Mouse (Mus musculus): ENCODE data around the gene Ncapd2. TPM values are rescaled to one million over a fixed set of nuclear protein-coding genes. Genes with fewer than 3 reads are reported as not detected.

The Ncapd2 gene
- polyA plus RNA-seq, 1 experiment from 2014 or later: 82.3 TPM

DNA sequence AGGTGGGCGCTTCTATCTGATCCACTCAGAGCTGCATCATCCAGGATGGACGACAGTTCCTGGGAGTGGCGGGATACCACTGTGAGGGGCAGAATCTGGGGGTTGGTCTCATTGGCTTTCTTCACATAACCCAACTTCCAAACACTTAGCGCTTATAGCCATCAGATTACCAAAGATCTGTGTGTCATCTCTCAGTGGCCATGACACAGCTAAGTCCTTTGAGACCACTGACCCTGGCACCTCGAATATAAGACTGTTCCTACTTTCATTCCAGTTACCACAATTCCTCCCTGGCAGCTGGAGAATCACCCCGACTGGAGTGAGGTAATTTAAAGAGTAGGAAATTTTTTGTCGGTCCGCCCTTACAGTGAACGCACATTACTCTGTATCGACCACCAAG lies 5.3 kb downstream of the Ncapd2 start:
- no peak overlapping the region for H3K9ac ChIP-seq (ENCODE audit: low read depth, low read length)
- H3K4me1 ChIP-seq (ENCODE audit: control insufficient read depth, insufficient read depth, low read length): peaks cover 7% of the 10 kb centered on the region
- H3K9me3 ChIP-seq (replicated peaks; ENCODE audit: control insufficient read depth, low read length): no peaks in the 10 kb centered on the region
- H3K36me3 ChIP-seq (ENCODE audit: control insufficient read depth, insufficient read depth, low read length): peaks cover 66% of the 10 kb centered on the region
- no peak overlapping the region for H3K27ac ChIP-seq (ENCODE audit: low read depth, low read length)
- no peak for ATAC-seq (replicated peaks; ENCODE audit: insufficient number of reproducible peaks, low FRiP score, low TSS enrichment)
- no peak overlapping the region for H3K4me3 ChIP-seq (ENCODE audit: low read depth, low read length)
- WGBS (ENCODE audit: insufficient replicate concordance): 91% methylated on average over 10 of the region's 10 CpGs
- no peaks in the 10 kb centered on the region for H3K27me3 ChIP-seq (ENCODE audit: control insufficient read depth, insufficient read depth, low read length)
- no peak overlapping the region for H3K4me2 ChIP-seq

- ATAC-seq (replicated peaks; ENCODE audit: insufficient number of reproducible peaks, low FRiP score, low TSS enrichment): no peak
- Histone ChIP-seq H3K36me3 (ENCODE audit: control insufficient read depth, insufficient read depth, low read length) (peaks cover 85% of the 10 kb centered on the region), H3K4me2 (no peak overlapping the region), H3K9ac (ENCODE audit: low read depth, low read length) (no peak overlapping the region), H3K4me1 (ENCODE audit: control insufficient read depth, insufficient read depth, low read length) (no peaks in the 10 kb centered on the region), H3K27me3 (ENCODE audit: control insufficient read depth, insufficient read depth, low read length) (no peaks in the 10 kb centered on the region), H3K27ac (ENCODE audit: low read depth, low read length) (no peak overlapping the region), H3K4me3 (ENCODE audit: low read depth, low read length) (no peak overlapping the region), H3K9me3 (replicated peaks; ENCODE audit: control insufficient read depth, low read length) (no peaks in the 10 kb centered on the region)
- 90% methylated on average over 5 of the region's 5 CpGs for whole genome bisulfite sequencing (ENCODE audit: insufficient replicate concordance)
These were observed 9.4 kb downstream of the Ncapd2 start for GRCm38 (mm10) chr6:125182133-125182532.

- 91% methylated on average over 7 of the region's 7 CpGs for WGBS (ENCODE audit: insufficient replicate concordance)
- no peak for ATAC-seq (replicated peaks; ENCODE audit: insufficient number of reproducible peaks, low FRiP score, low TSS enrichment)
- no peaks in the 10 kb centered on the region for H3K9me3 ChIP-seq (replicated peaks; ENCODE audit: control insufficient read depth, low read length)
These were observed 11.9 kb downstream of the Ncapd2 start for GRCm38 (mm10) chr6:125179601-125180000.

GRCm38 (mm10) chr6:125175469-125175868 lies 16.0 kb downstream of the Ncapd2 start:
- no peak for ATAC-seq (replicated peaks; ENCODE audit: insufficient number of reproducible peaks, low FRiP score, low TSS enrichment)
- no peak overlapping the region for H3K4me3 ChIP-seq (ENCODE audit: low read depth, low read length)
- no peak overlapping the region for H3K27ac ChIP-seq (ENCODE audit: low read depth, low read length)
- H3K4me1 ChIP-seq (ENCODE audit: control insufficient read depth, insufficient read depth, low read length): no peaks in the 10 kb centered on the region
- no peaks in the 10 kb centered on the region for H3K9me3 ChIP-seq (replicated peaks; ENCODE audit: control insufficient read depth, low read length)
- WGBS (ENCODE audit: insufficient replicate concordance): 93% methylated on average over 5 of the region's 5 CpGs
- no peaks in the 10 kb centered on the region for H3K27me3 ChIP-seq (ENCODE audit: control insufficient read depth, insufficient read depth, low read length)
- H3K4me2 ChIP-seq: no peak overlapping the region
- H3K9ac ChIP-seq (ENCODE audit: low read depth, low read length): no peak overlapping the region
- peaks cover 80% of the 10 kb centered on the region for H3K36me3 ChIP-seq (ENCODE audit: control insufficient read depth, insufficient read depth, low read length)

More at GRCm38 (mm10) chr6:125179601-125180000, 11.9 kb downstream of the Ncapd2 start:
- no peak overlapping the region for H3K27ac ChIP-seq (ENCODE audit: low read depth, low read length)
- peaks cover 81% of the 10 kb centered on the region for H3K36me3 ChIP-seq (ENCODE audit: control insufficient read depth, insufficient read depth, low read length)
- H3K4me1 ChIP-seq (ENCODE audit: control insufficient read depth, insufficient read depth, low read length): no peaks in the 10 kb centered on the region
- no peak overlapping the region for H3K9ac ChIP-seq (ENCODE audit: low read depth, low read length)
- H3K4me3 ChIP-seq (ENCODE audit: low read depth, low read length): no peak overlapping the region
- no peak overlapping the region for H3K4me2 ChIP-seq
- H3K27me3 ChIP-seq (ENCODE audit: control insufficient read depth, insufficient read depth, low read length): no peaks in the 10 kb centered on the region

DNA sequence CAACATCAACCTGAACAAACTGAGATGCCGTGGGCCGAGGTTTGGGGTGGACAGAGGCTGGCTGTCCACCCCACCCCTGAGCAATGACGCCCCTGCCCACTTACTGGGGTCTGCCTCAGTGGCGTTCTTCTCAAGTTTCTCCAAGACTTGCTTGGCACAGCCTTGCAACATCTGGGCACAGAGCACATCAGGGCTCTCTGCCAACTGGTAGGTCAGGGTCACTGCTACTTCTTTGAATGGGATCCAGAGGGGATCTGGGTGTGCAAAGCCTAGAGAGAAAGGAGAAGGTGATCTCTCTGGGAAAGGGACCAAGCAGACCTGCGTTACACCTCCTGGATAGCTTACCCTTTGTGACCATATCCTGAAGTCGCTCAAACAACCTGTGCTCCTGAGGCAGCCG lies 18.2 kb downstream of the Ncapd2 start:
- H3K27ac ChIP-seq (ENCODE audit: low read depth, low read length): no peak overlapping the region
- WGBS (ENCODE audit: insufficient replicate concordance): 95% methylated on average over 7 of the region's 7 CpGs

DNA sequence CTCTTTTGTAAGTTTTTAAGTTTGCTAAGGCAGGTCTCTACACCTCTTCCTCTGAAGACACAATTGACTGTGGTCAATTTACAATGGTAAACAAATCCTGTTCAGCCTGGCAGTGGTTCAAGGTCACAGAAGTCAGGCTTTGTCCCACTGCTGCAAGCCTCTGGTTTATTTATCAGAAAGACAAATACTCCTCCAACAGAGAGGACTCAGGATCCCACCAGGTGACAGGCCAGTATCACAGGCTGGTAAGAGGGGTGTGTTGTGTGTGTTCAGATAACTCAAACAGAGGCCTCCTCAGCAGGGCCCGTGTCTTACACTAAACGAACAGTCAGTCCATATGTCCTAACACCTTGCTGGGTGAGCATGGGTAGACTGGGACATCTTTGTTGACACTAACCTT lies 19.0 kb downstream of the Ncapd2 start:
- ATAC-seq (replicated peaks; ENCODE audit: insufficient number of reproducible peaks, low FRiP score, low TSS enrichment): no peak
- no peak overlapping the region for H3K9ac ChIP-seq (ENCODE audit: low read depth, low read length)
- H3K27ac ChIP-seq (ENCODE audit: low read depth, low read length): no peak overlapping the region
- no peaks in the 10 kb centered on the region for H3K9me3 ChIP-seq (replicated peaks; ENCODE audit: control insufficient read depth, low read length)
- WGBS (ENCODE audit: insufficient replicate concordance): 77% methylated on average over 2 of the region's 2 CpGs
- H3K4me3 ChIP-seq (ENCODE audit: low read depth, low read length): no peak overlapping the region
- H3K4me2 ChIP-seq: no peak overlapping the region
- peaks cover 5% of the 10 kb centered on the region for H3K4me1 ChIP-seq (ENCODE audit: control insufficient read depth, insufficient read depth, low read length)
- peaks cover 70% of the 10 kb centered on the region for H3K36me3 ChIP-seq (ENCODE audit: control insufficient read depth, insufficient read depth, low read length)
- no peaks in the 10 kb centered on the region for H3K27me3 ChIP-seq (ENCODE audit: control insufficient read depth, insufficient read depth, low read length)

More for the DNA sequence above, 18.2 kb downstream of the Ncapd2 start:
- no peak overlapping the region for H3K4me3 ChIP-seq (ENCODE audit: low read depth, low read length)
- H3K36me3 ChIP-seq (ENCODE audit: control insufficient read depth, insufficient read depth, low read length): peaks cover 75% of the 10 kb centered on the region
- no peaks in the 10 kb centered on the region for H3K4me1 ChIP-seq (ENCODE audit: control insufficient read depth, insufficient read depth, low read length)
- H3K9me3 ChIP-seq (replicated peaks; ENCODE audit: control insufficient read depth, low read length): no peaks in the 10 kb centered on the region
- no peak overlapping the region for H3K9ac ChIP-seq (ENCODE audit: low read depth, low read length)
- ATAC-seq (replicated peaks; ENCODE audit: insufficient number of reproducible peaks, low FRiP score, low TSS enrichment): no peak
- no peak overlapping the region for H3K4me2 ChIP-seq
- H3K27me3 ChIP-seq (ENCODE audit: control insufficient read depth, insufficient read depth, low read length): no peaks in the 10 kb centered on the region

DNA sequence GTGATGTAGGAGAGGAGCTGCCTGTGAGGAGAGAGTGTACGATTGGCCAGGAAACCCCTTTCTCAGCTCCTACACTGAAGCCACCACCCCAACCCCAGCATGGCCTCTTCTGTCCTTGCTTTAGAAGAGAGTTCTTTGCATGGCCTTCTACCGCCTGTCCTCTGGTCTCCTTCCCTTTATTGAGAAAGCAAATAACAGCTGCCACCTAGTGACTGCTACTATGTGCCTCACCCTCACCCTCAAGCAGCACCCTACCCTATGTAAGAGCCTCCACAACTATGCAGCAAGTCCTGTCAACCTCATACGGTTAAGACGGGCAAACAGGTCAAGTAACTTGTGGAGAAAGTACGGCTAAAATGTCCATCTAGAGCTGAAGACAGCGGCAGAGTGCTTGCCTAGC lies 21.3 kb downstream of the Ncapd2 start:
- Histone ChIP-seq H3K27me3 (ENCODE audit: control insufficient read depth, insufficient read depth, low read length) (no peaks in the 10 kb centered on the region), H3K9me3 (replicated peaks; ENCODE audit: control insufficient read depth, low read length) (no peaks in the 10 kb centered on the region), H3K4me2 (no peak overlapping the region), H3K27ac (ENCODE audit: low read depth, low read length) (no peak overlapping the region), H3K9ac (ENCODE audit: low read depth, low read length) (no peak overlapping the region), H3K4me1 (ENCODE audit: control insufficient read depth, insufficient read depth, low read length) (peaks cover 13% of the 10 kb centered on the region), H3K36me3 (ENCODE audit: control insufficient read depth, insufficient read depth, low read length) (peaks cover 51% of the 10 kb centered on the region), H3K4me3 (ENCODE audit: low read depth, low read length) (no peak overlapping the region)
- WGBS (ENCODE audit: insufficient replicate concordance): 74% methylated on average over 6 of the region's 6 CpGs
- no peak for ATAC-seq (replicated peaks; ENCODE audit: insufficient number of reproducible peaks, low FRiP score, low TSS enrichment)

DNA sequence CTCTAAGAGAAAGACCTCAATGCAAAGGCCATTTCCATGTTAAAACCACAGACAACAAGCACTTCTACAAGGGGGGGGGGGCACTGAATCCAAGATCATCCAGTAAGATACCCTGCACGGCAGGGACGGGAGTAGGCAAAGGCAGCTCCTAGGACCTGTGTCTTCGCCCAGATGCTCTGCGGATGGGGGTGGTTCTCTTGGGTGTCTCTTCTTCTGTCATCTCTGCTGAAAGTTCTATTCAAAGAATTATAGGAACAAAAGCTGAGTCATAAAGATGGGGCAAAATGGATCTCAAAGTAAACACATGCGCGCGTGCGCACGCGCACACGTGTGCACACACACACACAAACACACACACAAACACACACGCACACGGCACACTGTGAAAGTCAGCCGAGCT lies 23.4 kb downstream of the Ncapd2 start:
- H3K36me3 ChIP-seq (ENCODE audit: control insufficient read depth, insufficient read depth, low read length): peaks cover 53% of the 10 kb centered on the region
- H3K4me3 ChIP-seq (ENCODE audit: low read depth, low read length): no peak overlapping the region
- no peak overlapping the region for H3K9ac ChIP-seq (ENCODE audit: low read depth, low read length)
- no peak overlapping the region for H3K27ac ChIP-seq (ENCODE audit: low read depth, low read length)
- H3K9me3 ChIP-seq (replicated peaks; ENCODE audit: control insufficient read depth, low read length): no peaks in the 10 kb centered on the region
- ATAC-seq (replicated peaks; ENCODE audit: insufficient number of reproducible peaks, low FRiP score, low TSS enrichment): no peak
- 90% methylated on average over 14 of the region's 14 CpGs for WGBS (ENCODE audit: insufficient replicate concordance)
- peaks cover 20% of the 10 kb centered on the region for H3K4me1 ChIP-seq (ENCODE audit: control insufficient read depth, insufficient read depth, low read length)
- no peak overlapping the region for H3K4me2 ChIP-seq
- H3K27me3 ChIP-seq (ENCODE audit: control insufficient read depth, insufficient read depth, low read length): no peaks in the 10 kb centered on the region

DNA sequence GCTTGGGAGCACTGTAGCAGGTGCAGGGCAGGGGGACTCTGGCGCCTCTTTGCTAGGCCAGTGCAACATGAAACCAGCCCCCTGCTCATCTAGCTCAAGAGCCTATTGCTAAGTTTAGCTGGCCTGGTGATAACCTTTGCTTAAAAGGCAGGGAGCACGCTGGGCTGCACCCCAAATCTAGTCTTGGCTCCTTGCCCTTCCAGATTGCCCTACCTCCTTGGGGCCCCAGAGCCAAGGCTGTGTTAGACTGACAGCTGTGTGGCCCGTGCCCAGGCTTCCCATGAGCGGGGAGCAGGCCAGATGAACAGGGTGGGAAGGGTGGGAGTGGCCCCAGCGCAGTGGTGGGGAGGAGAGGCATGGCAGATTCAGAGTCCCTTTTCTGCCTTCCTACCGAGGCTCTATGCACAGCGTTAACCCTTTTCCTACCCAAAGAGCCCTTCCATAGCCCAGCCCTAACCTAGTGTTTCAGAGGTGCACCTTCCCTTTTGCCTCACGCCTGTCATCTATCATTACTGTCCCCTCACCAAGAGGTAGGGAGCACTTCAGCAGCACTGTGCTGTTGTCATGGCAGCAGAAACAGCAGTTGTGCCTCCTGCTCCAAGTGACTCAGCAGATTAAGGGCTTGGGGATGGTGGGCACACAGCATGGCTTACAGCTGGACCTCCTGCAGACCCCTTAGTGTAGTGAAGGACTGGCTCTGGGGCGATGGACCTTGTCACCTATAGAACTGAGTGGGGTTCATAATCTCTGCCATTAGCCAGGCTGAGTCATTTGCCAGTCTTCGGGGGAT lies 24.4 kb downstream of the Ncapd2 start:
- Histone ChIP-seq H3K9ac (ENCODE audit: low read depth, low read length) (peak overlapping the region; percentile 100), H3K9me3 (replicated peaks; ENCODE audit: control insufficient read depth, low read length) (no peaks in the 10 kb centered on the region), H3K27ac (ENCODE audit: low read depth, low read length) (peak overlapping the region; percentile 98), H3K4me1 (ENCODE audit: control insufficient read depth, insufficient read depth, low read length) (peaks cover 20% of the 10 kb centered on the region), H3K4me2 (peak overlapping the region; percentile 94), H3K36me3 (ENCODE audit: control insufficient read depth, insufficient read depth, low read length) (peaks cover 43% of the 10 kb centered on the region), H3K27me3 (ENCODE audit: control insufficient read depth, insufficient read depth, low read length) (no peaks in the 10 kb centered on the region), H3K4me3 (ENCODE audit: low read depth, low read length) (peak overlapping the region; percentile 95)
- WGBS (ENCODE audit: insufficient replicate concordance): 14% methylated on average over 8 of the region's 10 CpGs
- ATAC-seq (replicated peaks; ENCODE audit: insufficient number of reproducible peaks, low FRiP score, low TSS enrichment): peak; percentile 37; the same call in 1 of the 2 replicates
